23 mouse cellular contexts compared by ENCODE assay signal in the genomic region with DNA sequence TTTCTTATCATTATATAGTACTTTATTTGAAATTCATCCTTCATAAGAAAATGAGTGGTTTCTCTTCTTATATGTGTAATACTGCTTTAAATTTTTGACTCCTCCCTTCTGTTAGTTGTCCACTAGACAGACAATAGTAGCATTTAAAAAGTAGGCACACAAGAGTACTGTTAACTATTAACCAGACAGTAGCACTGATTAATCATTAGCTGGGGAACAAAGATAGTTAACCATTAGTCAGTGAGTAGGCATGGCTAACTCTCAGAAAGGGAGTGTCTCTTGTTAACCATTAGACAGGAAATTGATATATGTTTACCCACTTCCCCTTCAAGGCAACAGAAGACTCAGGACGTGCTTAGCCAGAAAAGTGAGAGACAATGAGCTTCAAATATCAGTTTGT.
"Had no signal": no experiment of that assay in that cellular context is flagged by ENCODE, and none has a peak within 500 bp of the region (broad histone marks: within the 10 kb centered on the region; RNA-seq: fewer than 3 reads in every experiment).

No protein-coding gene starts in this region.

- H3K4me1 ChIP-seq: lung, embryonic 15.5 days; megakaryocyte, embryonic 14.5 days; midbrain, embryonic 10.5 days; midbrain, embryonic 13.5 days; neural tube, embryonic 13.5 days; stomach, embryonic 15.5 days had no signal

- H3K36me3 ChIP-seq: lung, embryonic 15.5 days; midbrain, embryonic 10.5 days; midbrain, embryonic 13.5 days; neural tube, embryonic 13.5 days; stomach, embryonic 15.5 days had no signal

- H3K4me2 ChIP-seq: liver, embryonic 11.5 days; lung, embryonic 15.5 days; midbrain, embryonic 13.5 days; neural tube, embryonic 13.5 days; stomach, embryonic 15.5 days had no signal

- H3K9ac ChIP-seq: liver, embryonic 14.5 days; lung, embryonic 15.5 days; midbrain, embryonic 13.5 days; neural tube, embryonic 13.5 days; stomach, embryonic 15.5 days had no signal

- H3K9me3 ChIP-seq: lung, embryonic 15.5 days; megakaryocyte, embryonic 14.5 days; midbrain, embryonic 10.5 days; midbrain, embryonic 13.5 days; neural tube, embryonic 13.5 days; stomach, embryonic 15.5 days had no signal

- DNase-seq: kidney, adult 11 months; kidney, postnatal 36 days; layer of hippocampus, adult 9-11 months; lung, adult 18-20 months; lung, postnatal 10 days; lung, postnatal 36 days; retina, postnatal 1 day; right cerebral cortex, postnatal 25 days; spleen, adult 18-20 months; thymus, adult 18-20 months; thymus, postnatal 36 days had no signal

- ATAC-seq: midbrain, embryonic 13.5 days; midbrain, embryonic 16.5 days had no signal

- H3K27me3 ChIP-seq: lung, embryonic 15.5 days; megakaryocyte, embryonic 14.5 days; midbrain, embryonic 13.5 days; neural tube, embryonic 13.5 days; stomach, embryonic 15.5 days had no signal

- H3K27ac ChIP-seq: layer of hippocampus, adult 2 months; left cerebral cortex, adult 2 months; liver, embryonic 14.5 days; lung, embryonic 15.5 days; midbrain, embryonic 10.5 days; midbrain, embryonic 13.5 days; neural tube, embryonic 13.5 days; stomach, embryonic 15.5 days had no signal

- H3K4me3 ChIP-seq: layer of hippocampus, adult 2 months; left cerebral cortex, adult 2 months; lung, embryonic 15.5 days; megakaryocyte, embryonic 14.5 days; midbrain, embryonic 10.5 days; midbrain, embryonic 13.5 days; myocyte; neural tube, embryonic 13.5 days; stomach, embryonic 15.5 days had no signal
